Mouse (Mus musculus) frontal cortex, adult 2 months (tissue): ENCODE data around the gene Hexa. TPM values are rescaled to one million over a fixed set of nuclear protein-coding genes. Genes with fewer than 3 reads are reported as not detected.
A peak's percentile ranks its signal among the peaks of the same experiment; 100 is the strongest.

ENCODE experiments used
- DNase-seq, 2 experiments: peaks; one replicate each; pipeline ENCODE4 v3.0.0; 2022; ENCODE audit warnings: low spot score in 1 of 2; ENCODE audit errors: extremely low spot score in 1 of 2
- polyA plus RNA-seq: library from polyadenylated mRNA; depleted of rRNA; stranded (reverse); fragments of >200 nt; gene quantifications from 2 replicates; pipeline ENCODE4 v1.2.3, GENCODE M21; 2012; rRNA removed

Gene Hexa
- polyA plus RNA-seq, 1 experiment, result 59.6 TPM

GRCm38 (mm10) chr9:59551620-59552031 is 12.3 kb downstream of the Hexa start:
- peak; percentile 49 to 70 for DNase-seq

- no peak for DNase-seq
Measured at GRCm38 (mm10) chr9:59552610-59553009, 13.3 kb downstream of the Hexa start.

- DNase-seq, result no peak
Measured at GRCm38 (mm10) chr9:59553719-59554118, 14.4 kb downstream of the Hexa start.

DNA sequence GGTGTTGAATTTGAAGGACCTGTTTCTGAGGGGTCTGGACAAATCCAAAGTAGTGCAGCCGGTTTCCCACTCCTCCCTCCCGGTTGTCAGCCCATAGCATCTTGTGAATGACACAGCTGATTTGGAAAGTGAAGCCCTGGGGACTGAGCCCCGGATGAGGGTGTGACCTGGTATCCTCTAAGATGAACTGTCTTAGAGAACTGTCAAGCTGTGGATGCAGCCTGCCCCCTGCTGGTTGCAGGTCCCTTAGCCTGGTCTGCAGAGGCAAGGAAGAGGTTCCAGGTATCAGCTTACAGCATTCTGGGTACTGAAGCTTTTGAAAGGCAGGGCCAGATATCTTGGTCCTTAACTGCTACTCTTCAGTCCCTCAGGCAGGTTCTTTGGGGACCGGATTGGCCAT is 26.3 kb downstream of the Hexa start:
- peak in 1 of 2 experiments; percentile 87 for DNase-seq

GRCm38 (mm10) chr9:59567111-59567510 is 27.8 kb downstream of the Hexa start:
- peak in 1 of 2 experiments; percentile 77 for DNase-seq

DNA sequence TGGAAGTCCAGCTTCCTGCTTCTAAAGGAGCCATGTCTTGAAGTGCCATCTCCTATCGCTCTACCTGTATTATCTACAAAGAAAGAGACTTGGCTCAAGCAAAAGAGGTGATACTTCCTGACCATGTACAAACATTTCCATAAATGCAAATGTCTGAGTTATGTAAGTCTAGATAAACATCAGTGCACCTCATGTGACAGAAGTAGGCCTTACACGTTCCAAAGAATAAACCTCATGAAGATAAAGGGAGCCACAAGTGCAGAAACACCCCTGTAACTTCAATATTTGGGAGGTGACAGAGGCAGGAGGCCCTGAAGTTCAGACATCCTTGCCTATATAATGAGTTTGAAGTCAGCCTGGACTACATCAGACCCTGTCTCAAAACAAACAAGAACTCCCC is 32.5 kb downstream of the Hexa start:
- no peak for DNase-seq

- no peak for DNase-seq
Measured at GRCm38 (mm10) chr9:59577401-59577800, 38.1 kb downstream of the Hexa start.

DNA sequence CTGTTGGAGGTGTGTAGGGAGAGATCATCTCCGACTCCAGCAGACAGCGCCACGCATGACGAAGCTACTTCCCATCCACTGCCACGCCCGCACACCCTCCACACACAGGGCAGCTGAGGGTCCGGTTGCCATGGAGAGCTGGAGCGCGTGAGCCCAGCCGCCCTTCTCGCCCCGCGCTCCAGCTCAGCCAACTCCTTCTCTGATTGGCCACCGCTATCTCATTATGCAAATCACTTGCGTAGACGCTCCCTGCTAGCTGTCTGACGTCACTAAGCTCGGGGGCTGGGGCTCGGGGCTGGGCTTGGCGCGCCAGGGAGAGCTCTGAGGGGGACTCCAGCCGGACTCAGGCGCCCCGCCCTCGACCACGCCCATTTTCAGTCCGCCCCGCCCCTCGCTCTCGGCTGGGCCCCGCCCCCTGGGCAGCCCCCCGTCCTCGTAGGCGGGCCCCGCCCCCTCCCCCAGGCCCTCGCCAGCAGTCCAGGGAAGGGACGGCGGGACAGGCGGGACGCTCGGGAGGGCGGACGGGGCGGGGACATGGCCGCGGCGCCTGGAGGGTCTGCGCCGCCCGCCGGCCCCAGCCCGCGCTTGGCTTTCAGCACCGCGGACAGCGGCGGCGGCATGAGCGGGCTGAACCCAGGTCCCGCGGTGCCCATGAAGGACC is 38.6 kb downstream of the Hexa start, which contains the start of gene Celf6:
TSS of gene Celf6 (plus strand) at position 74 of the 661 bp plus-strand sequence.
- peak; percentile 89 to 94 for DNase-seq

DNA sequence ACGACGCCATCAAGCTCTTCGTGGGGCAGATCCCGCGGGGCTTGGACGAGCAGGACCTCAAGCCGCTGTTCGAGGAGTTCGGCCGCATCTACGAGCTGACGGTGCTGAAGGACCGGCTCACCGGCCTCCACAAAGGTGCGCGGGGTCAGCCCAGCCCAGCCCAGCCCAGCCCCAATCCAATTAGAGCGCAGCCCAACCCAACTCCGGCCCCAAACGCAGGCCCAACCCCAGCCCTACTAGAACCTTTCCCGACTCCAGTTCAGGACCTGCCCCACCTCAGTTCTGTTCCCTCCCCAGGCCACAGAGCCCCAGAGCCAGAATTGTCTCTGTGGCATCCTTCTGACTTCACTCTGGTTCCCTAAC is 39.1 kb downstream of the Hexa start:
- DNase-seq, result no peak

GRCm38 (mm10) chr9:59584871-59585308 is 45.5 kb downstream of the Hexa start:
- DNase-seq, result peak; percentile 69 to 86

GRCm38 (mm10) chr9:59588252-59588651 is 48.9 kb downstream of the Hexa start:
- peak in 1 of 2 experiments; percentile 53 for DNase-seq

DNA sequence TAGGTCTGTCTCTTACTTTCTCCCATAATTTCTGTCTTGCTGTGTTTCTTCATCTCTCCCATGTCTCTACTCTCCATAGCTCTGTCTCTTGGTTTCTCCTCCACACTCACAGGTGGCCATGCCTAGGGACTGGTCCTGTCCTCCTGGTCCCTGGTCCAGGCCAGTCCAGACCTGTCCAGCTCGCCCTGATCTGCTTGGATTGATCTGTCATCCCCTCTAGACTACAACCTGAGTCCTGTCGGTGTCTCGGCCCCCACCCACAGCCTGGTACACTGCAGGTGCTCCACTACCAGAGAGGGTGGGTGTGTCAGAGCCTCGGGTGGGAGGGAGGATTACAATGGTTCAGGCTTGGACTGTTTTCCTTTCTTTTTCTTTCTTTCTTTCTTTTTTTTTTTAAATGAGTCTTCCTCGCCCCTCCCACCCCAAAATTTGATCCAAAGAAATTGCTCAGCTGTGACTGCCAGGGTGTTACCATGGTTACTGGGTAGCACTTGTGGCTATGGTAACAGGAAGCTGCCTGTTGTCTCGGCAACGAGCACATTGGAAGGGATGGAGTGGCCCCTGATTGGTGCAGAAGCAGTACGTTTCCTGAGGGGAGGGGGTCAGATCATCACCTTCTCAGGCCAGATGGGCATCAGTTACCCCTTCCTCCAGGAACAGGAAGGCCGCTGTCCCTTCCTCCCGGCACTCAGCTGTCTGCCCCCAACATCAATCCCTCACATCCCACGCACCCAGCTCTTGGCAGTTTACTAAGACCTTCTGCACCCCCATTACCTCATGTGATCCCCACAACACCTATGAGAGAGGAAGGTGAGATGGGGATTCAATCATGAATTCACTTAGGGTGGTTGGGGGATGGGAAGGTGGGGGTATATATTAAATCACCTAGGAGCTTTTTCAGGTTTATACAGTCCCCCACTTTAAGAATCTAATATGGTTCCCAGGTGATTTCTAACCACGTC is 49.7 kb downstream of the Hexa start:
- peak; percentile 84 to 86 for DNase-seq

DNA sequence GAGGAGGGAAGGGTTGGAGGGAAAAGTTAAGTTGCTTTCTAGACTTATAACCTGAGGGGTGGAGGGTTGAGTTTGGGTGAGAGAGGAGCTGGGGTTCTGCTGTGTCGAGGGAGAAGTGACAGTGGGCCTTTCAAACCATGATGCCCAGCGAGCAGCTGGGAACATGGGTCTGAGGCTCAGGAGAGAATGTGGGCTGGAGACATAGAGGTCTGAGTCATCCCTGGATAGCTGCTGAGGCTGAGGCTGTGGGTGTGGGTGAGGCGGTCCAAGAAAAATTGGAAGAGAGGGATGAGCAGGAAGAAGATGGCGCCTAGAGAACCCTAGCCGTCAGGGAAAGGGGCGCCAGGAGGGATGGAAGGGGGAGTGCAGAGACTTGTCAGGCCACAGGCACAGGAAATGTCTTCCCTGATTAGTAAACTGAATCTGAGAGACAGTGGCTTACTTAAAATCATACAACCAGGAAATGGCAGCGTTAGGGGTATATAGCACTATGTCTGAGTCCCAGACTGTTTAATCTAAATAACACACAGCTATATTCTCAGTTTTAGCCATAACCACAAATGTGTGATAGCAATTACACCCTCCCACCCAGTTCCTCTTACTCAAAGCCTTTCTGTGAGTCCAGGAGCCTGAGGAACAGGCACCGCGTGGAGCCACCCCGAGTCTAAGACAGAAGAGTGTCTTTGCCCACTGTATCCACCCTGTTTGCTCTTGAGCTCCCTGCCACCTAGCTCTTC is 50.5 kb downstream of the Hexa start:
- DNase-seq, result peak; percentile 51 to 79

DNA sequence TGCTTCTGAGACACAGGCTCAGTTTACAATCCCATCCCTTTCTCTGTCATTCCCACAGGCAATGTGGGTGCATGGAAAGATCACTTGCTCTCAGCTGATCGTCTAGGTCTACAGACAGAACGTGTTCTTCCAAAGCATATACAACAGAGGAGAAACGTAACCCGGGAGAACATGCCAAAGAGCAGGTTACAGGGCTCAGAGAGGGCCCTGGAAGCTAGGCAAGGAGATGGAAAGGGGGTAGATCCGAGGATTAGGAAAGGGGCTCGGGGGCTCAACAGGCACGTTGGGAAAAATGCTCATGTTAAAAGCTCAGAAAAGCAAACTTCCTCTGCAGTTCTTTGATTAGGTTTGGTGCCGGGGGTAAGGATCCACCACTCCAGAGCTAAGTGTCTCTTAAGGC is 62.3 kb downstream of the Hexa start:
- no peak for DNase-seq

- DNase-seq, result no peak
Measured at GRCm38 (mm10) chr9:59605967-59606366, 66.6 kb downstream of the Hexa start.

DNA sequence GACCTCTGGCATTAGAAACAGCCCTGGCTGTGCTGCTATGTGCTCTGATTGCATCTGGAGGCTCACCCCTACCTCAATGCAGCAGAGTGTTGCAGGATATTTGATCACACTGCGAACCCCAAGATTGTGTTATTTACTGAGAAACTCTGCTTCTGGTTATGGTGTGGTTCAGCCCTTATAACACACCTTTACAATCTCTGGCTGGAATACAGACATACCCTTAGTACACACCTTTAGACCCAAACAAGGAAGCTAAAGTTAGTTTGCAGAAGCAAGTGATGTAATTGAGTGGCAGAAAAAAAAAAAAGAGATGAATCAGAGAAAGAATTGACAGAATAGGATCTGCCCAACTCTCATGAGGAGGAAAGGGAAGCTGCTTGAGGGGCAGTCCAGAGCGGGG is 71.6 kb downstream of the Hexa start:
- no peak for DNase-seq

Other genes with a start within 250 kb of the Hexa start
- 18.0 and 19.7 TPM in 2 replicates for gene Adpgk, start 248.0 kb upstream of the Hexa start, polyA plus RNA-seq
- 34.4 and 37.3 TPM in 2 replicates for gene Bbs4, start 186.0 kb upstream of the Hexa start, polyA plus RNA-seq
- gene Arih1, start 52.9 kb upstream of the Hexa start, polyA plus RNA-seq, result 50.1 and 53.1 TPM in 2 replicates
- 2.5 and 3.6 TPM in 2 replicates for gene Tmem202, start 307 bp downstream of the Hexa start, polyA plus RNA-seq
- gene Celf6, start 38.4 kb downstream of the Hexa start, polyA plus RNA-seq, result 17.5 and 19.3 TPM in 2 replicates
- 186 and 191 TPM in 2 replicates for gene Parp6, start 77.7 kb downstream of the Hexa start, polyA plus RNA-seq
- gene Pkm, start 116.8 kb downstream of the Hexa start, polyA plus RNA-seq, result 1,290 and 1,497 TPM in 2 replicates
- 13.2 and 15.2 TPM in 2 replicates for gene Gramd2, start 140.6 kb downstream of the Hexa start, polyA plus RNA-seq
- 5.1 and 7.0 TPM in 2 replicates for gene Senp8, start 211.2 kb downstream of the Hexa start, polyA plus RNA-seq
- gene Myo9a, start 211.4 kb downstream of the Hexa start, polyA plus RNA-seq, result 20.8 and 21.9 TPM in 2 replicates